Mouse (Mus musculus): ENCODE measurements around the gene Scamp3.
"Not testable (repeated sequence)": the region's sequence is repeated elsewhere in the genome, so short reads cannot be mapped to it uniquely, and the experiment has no call there.

Scamp3 gene

DNA sequence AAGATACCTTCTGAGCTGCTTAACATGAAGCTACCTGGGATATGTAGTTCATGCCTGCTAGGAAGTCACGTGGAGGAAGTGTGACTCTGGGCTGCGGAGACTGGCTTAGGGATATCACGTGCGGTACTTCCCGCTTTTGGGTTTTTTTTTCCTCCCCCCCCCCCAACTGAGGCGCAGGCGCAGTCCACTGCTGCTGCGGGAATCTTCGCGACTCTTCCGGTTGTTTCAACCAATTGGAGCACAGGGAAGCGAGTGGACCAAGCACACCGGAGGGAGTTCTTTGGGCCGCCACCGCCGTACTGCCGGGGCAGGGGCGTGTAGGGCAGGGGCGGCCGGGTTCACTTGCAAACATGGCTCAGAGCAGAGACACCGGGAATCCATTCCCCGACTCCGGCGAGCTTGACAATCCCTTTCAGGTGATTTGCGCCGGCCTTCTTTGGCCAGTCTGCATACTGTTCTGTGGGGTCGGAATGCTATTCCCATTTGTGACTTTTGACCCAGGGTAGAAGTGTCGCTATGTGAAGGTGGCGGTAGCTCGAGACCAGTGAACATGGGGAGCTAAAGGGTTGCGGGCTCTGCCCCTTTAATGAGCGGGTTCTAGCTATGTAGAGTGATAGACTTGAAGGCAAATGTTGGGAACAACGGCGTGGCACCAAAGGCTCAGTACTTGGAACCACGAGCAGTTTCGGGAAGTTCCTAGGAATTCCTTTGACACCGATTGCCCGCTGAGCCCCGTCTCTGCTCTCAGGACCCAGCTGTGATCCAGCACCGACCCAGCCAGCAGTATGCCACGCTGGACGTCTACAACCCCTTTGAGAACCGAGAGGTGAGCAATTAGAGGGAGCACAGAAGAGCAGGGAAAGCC, at the start of gene Scamp3:
TSS of gene Scamp3 (plus strand) at position 232 of the 865 bp plus-strand sequence.
- peak; percentile 96 for DNase-seq (ENCODE audit: extremely low spot score, low spot score)

DNA sequence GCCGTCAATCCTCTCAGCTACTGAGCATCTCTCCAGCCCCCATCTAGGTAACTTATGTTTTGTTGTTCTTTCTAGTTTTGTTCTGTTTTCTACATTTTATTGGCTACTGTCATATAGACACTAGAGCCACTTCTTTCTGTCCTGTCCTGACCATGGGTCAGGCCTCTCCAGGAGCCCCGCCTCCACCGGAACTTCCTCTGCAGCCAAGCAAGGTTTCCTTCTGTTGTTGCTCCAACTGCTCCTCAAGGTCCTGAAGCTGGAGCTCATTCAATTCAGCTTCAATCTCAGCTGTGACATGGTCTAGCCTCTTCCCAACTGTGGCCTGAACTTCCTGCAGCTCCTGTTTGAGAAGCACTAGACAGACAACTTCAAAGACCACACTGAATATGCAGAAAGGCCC, 47.4 kb upstream of the Scamp3 start:
- no peak for DNase-seq (ENCODE audit: extremely low spot score, low spot score)

DNA sequence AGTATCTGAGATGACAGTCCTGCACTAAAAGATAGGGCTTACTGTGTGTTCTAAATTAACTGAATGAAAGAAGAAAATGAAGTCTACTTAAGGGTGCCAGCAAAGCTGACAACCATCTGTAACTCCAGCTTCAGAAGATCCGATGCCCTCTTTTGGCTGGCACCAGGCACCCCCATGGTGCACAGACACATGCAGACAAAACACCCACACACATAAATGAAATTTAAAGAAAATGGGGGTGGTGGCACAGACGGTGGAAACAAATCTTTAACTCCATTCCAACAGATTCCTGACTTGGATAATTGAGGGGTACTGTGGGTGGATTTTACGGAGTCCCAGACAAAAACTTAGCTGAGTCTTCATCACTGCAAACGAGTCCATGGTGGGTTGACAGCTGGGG, 45.5 kb upstream of the Scamp3 start:
- no peak for DNase-seq (ENCODE audit: extremely low spot score, low spot score)

DNA sequence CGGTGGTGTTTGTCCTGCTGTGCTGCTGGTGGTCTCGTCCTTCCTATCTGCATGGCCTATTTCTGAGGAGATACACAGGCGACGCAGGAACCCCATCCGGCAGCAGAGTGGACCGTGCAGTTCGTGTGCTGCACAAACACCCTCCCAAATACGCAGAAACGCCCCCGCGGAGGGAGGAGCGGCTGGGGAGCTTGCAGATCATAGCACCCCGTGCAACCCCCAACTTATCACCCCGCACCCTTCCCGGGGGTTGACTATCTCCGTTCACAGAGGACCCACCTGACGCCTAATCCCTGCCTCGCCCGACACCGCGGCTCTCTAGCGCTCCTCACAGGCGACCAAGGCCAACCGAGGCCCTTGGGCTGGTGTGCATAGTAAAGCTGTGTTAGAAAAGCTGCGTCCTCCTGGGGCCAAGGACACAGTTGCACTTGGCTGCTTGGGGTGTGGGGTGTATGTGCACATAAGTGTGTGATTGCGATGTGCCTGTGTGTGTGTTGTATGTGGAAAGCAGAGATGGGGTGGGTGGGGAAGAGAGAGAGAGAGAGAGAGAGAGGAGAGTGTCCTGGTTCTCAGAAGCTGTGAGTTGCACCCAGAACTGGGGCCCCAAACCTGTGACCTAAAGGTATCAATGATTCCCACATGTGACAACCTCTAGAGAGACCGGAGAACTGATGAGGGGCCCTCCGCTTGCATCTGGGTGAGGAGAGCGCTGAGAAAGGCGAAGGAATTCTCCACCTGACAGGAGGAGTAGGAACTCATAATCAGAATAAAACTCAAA, 44.8 kb upstream of the Scamp3 start:
- peak; percentile 43 for DNase-seq (ENCODE audit: extremely low spot score, low spot score)

DNA sequence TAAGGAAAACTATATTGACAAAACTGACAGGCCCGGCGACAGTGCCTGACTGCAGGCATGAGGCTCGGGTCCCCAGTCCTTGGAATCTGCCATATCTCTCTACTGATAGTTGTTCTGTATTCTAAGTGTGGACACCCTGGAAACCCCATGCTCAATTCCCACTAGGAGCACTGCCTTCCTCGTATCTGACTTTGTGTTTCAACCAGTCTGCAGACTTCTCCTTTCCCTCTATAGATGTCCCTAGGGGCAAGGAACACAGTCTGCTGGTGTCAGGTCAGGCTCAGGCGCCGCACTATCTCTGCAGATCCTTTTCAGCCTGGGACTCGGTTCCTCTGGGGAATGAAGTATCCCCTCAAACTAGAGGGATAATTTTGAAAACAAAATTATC, 44.2 kb upstream of the Scamp3 start:
- no peak for DNase-seq (ENCODE audit: extremely low spot score, low spot score)

DNA sequence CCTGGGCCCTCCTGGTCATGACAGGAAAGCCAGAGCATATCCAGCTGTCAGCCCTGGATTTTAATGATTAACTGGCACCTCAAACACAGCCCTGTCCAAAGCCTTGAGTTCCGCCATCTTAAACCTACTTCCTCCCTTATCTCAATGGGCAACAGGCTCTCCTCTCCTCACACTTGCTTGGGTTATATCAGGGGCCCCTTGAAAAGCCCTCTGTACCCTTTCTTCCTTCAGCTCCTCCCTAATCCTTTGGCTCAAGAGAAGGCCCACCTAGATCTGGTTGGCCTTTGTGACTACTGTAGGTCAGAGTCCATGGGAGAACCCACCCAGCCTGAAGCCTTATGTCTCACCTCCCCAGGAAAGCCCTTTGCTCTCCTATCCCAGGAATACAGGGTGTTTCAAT, 43.5 kb upstream of the Scamp3 start:
- DNase-seq (ENCODE audit: extremely low spot score, low spot score) = no peak

DNA sequence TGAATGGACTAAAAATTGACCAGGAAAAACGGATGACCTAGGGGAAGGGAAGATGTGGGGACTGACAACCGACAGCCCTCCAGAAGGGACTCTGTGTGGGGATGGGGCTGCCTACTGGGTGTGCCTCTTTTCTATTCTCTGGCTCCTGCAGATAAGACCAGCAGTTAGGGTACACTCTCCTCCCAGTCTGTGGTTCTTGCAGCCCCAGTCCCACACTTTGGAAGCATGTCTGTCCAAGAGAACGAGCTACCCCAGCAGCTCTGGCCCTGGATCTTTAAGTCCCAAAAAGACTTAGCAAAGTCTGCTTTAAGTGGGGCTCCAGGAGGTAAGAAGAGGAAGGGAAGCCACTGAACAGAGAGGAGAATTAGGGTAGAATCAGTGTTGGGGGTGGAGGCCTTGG, 41.3 kb upstream of the Scamp3 start, which contains the start of gene Pklr:
TSS of gene Pklr (plus strand) at position 185 of the 400 bp plus-strand sequence.
- no peak for DNase-seq (ENCODE audit: extremely low spot score, low spot score)

DNA sequence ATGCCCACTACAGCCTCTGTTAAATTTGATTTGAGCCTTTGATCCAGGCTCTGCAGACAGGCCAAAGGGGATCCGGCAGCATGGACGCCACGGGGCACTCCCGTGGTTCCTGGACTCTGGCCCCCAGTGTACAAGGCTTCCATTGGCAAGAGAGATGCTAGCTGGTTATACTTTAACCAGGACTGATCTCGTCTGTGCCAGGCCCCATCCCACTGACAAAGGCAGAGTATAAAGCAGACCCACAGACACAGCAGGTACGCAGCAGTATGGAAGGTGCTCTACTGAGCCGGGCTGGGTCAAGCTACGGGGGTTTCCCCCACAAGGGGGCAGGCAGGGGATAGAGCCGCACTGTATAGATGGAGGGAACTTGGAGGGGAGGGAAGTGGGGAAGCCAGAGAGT, 40.9 kb upstream of the Scamp3 start:
- DNase-seq (ENCODE audit: extremely low spot score, low spot score) = no peak

DNA sequence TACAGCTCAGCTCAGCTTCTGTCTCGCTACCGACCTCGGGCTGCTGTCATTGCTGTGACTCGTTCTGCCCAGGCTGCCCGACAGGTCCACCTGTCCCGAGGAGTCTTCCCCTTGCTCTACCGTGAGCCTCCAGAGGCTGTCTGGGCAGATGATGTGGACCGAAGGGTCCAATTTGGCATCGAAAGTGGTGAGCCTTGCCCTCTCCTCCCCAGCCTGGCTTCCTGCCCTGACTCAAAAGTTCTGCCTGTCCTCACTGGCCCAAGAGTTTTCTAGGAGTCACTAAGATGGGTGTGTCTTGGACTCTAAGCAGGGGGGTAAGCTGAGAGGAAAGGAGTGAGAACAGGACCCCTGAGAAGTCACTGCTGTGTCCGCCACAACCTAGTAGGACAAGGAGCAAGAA, 32.5 kb upstream of the Scamp3 start:
- no peak for DNase-seq (ENCODE audit: extremely low spot score, low spot score)

DNA sequence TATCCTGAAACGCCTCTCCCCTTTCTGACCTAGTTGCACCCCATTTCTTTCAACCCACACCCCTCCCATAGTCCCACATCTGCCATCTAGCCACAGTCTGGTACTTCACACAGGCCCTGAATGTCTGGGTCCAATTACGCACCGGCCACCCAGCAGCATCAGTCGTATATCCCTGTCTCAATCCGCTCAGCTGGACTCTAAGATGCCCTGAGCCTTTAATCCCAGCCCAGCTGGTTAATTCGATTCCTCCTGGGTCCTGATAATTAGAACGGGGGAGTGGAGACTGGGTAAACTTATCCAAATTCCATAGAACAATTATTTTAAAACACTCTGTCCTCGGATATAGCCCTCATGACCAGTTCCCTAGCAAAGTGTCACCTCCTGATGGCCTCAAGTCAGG, 31.7 kb upstream of the Scamp3 start:
- no peak for DNase-seq (ENCODE audit: extremely low spot score, low spot score)

DNA sequence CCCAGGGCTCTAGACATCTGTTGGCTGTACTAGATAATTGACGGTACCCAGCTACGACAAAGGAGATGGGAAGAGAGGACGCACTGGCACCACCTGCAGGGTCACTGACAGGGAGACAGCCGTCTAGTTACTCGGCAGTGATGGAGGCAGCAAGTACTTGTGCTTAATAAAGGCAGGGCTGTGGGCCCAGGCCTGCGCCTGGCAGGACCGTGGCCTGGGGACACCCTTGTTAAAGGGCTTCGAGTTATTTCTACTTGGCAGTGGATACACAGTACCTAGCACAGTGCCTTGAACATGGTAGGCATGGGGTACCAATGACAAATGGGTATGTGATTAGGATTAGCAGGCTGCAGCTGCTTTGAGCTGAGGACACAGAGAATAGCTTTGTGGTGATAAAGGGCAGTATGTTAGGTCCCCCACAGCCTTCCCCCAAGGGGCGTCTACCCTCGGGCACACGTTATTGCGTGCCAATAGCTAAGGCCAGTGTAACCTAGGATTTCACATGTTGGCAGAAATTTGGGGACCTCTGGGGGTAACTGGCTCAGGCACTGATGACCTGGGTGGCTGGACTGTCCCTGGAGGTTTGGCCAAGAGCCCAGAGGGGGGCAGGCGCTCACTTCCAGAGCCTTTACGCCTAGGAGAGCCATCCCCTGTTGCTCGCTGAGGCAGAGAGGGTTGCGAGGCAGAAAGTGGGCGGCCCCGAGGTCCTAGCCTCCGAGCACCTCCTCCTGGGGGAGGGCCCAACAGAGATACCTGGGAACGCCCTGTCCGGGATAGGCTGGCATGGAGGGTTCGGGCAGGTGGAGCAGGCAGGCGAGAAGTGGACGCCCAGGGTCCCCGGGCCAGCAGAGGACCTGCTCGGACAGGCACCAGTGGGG, 29.9 kb upstream of the Scamp3 start:
- DNase-seq (ENCODE audit: extremely low spot score, low spot score) = no peak

DNA sequence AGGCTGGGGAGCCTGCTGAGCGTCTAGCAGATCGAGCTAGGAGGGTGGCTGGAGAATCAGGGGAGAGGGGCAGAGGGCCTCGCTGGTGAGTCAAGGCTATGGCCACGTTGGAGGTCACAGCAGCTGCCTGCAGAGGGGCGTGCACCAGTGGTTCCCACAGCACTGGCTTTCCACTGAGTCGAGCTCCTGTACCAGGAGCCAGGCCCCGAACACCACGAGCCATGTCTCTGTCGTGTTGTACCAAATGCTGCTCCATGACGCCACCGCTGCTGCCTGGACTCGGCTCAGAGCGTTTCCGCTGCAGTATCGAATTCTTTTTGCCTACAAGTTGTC, 29.3 kb upstream of the Scamp3 start:
- no peak for DNase-seq (ENCODE audit: extremely low spot score, low spot score)

DNA sequence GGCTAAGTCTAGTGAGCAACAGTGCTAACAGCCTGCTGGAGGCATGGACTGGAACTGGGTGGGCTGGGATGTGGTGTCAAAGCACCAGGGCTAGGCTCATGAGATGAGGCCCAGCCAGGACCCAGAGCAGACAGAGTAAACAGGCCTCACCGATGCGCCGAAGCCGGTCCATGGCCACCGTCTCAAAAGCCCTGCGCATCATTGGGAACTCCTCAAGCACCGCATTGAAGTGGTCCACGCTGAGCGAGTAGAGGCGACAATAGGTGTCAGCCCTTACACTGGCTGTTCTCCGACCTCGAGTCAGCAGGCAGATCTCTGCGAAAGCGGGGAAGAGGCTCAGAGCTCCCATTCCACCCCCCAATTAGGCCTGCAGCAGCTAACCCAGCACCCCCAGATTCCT, 28.7 kb upstream of the Scamp3 start:
- DNase-seq (ENCODE audit: extremely low spot score, low spot score) = no peak

DNA sequence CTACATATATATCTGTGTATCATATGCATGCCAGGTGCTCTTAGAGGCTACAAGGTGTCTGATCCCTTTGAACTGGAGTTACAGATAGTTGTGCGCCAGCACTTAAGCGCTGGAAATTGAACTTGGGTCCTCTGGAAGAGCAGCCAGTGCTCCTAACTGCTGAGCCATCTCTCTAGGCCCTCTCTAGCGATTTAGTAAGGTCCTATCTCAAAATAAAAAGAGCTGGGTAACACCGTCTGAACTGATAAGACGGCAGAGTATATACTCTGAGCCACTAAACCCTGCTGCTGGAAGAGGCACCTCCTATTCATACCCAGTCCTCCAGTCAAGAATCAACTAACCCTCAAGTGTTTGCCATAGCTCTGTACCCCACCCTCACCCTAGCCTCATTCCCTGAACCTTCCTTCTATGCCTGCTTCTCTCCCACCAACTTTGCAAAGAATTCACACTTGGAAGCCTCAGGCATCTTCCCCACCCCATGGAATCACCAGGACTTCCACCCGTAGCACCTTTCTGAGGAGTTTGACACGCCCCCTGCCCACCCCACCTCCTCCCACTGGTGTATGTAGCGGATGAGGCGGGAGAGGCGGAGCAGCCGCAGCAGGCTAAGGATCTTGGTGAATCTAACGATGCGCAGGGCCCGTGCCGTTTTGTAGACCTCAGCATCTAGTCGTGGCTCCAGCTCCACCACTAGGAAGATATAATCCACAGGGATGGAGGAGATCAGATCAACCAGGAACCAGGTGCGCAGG, 25.0 kb upstream of the Scamp3 start:
- no peak for DNase-seq (ENCODE audit: extremely low spot score, low spot score)

DNA sequence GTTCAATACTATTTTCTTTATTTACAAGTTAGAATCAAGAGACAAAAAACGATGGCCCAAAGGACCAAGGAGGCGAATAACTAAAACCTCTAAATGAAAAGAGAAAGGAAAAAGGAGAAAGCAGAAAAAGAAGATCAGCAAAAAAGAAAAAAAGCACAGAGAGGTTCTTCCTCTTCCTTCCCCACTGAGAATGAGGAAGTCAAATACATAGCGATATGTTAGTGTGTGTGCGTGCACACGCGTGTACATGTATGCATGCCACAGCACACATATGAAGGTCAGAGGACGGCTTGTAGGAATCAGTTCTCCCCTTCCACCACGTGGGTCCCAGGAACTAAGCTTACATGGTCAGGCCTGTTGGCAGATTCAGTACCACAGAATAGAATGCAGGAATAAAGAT, 20.3 kb upstream of the Scamp3 start:
- no peak for DNase-seq (ENCODE audit: extremely low spot score, low spot score)

DNA sequence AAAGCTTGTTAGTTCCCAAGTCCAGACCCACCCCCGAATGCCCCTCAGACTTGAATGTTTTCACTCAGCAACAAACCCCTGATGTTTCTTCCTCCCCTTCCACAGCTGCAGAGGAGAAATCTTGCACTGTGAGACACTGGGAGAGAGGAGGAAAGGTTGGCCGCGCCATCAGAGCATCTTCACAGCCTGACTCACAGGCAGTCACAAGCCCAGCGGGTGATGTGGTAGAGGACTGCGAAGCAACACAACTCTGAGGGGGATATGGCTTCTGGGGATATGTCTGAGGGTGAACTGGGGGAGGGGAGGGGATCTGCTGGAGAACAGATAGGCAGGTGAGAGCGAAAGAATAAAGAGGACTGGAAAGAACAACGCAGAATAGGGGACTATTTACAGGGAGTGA, 18.6 kb upstream of the Scamp3 start:
- DNase-seq (ENCODE audit: extremely low spot score, low spot score) = no peak

DNA sequence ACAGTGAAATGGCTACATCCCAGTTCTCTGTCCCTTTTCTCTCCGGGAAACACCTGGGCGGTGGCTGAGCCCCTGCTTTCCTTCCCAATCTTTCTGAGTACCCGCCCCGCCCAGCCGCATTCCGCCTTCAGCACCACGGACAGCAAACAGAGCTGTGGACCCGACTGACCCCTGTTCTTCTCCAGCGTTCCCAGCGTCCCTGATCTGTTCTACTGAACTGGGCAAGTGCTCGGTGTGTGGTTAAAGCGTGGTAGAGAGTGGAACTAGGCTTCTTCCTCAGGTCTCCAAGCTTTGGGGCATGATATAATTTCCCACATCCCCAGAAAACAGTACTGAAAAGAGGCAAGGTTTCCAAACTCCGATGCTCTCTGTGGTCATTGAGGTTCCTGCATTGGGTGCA, 18.1 kb upstream of the Scamp3 start:
- peak; percentile 80 for DNase-seq (ENCODE audit: extremely low spot score, low spot score)

DNA sequence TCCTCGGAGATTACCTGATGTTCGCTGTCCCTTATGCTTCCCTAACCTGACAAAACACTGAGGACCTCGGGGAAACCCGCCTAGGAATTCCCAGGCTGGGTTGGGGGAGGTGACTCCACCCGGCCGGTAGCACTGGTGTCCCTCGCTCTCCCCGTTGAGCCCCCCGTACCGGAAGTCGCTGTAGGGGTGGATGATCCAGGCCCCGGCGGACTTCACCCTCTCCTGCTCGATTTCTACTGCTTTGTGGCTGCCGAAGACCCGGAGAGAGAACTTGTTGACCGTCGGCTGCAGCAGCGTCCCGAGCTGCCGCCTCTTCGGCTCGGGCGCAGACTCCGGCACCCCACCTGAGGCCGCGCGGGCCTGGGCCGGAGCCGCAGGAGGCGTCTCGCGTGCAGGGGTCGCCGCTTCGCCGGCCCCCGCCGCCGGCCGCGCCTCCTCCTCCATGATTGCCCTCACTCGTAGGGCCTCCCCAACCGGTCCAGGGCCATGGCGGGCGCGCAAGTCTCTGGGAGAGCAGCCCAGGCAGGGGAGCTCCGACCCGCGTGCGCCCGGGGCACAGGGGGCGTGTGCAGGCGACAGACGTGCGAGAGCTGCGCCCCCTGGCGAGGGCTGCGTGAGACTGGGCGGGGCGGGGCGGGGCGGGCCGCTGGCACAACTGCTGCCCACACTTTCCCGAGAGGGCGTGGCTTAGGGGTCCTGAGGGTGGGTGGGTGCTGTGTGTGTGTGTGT, 17.5 kb upstream of the Scamp3 start, which contains the start of gene Hcn3:
TSS of gene Hcn3 (minus strand) at position 581 of the 729 bp plus-strand sequence.
- DNase-seq (ENCODE audit: extremely low spot score, low spot score) = peak; percentile 76

DNA sequence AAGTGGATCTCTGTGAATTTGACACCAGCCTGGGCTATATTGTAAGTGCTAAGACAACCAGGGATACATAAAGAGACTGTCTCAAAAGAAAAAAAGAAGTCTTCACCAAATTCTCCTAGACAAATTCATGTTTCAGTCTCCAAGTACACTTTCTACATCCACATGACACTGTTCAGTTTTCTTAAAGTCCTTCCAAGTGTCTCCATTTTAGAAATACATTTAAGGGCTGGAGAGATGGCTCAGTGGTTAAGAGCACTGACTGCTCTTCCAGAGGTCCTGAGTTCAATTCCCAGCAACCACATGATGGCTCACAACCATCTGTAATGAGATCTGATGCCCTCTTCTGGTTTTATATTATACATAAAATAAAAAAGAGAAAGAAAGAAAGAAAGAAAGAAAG, 16.1 kb upstream of the Scamp3 start:
- DNase-seq (ENCODE audit: extremely low spot score, low spot score) = not testable (repeated sequence)

DNA sequence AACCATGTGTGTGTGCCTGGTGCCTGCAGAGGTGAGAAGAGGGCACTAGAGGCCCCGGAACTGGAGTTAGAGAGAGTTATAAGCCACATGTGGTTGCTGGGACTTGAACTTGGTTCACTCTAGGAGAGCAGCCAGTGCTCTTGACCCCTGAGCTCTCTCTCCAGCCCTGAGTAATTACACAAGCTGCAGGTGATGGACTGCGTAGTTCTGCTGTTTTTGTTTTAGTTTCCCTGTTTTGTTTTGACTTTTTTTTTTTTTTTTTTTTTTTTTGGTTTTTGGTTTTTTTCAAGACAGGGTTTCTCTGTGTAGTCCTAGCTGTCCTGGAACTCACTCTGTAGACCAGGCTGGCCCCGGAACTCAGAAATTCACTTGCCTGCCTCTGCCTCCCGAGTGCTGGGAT, 15.5 kb upstream of the Scamp3 start:
- DNase-seq (ENCODE audit: extremely low spot score, low spot score) = no peak
